12 mouse cellular contexts compared by ENCODE assay signal in the genomic region with DNA sequence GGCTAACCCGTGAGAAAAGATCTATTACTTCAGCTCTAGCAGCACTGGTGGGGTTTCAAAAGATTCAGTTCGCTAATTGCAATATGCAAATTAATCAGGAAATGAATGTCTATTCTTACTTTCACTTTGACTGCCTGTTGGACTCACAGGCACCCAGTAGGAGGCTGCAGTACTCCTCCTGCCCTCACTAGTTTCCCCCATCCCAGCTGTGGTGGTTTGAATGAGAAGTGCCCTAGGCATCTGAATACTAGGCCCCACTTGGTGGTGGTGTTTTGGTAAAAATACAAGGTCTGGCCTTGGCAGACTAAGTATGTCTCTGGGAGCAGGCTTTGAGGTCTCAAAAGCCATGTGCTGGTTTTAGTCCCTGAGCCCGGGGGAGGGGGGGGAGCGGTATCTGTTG.
A peak's percentile ranks its signal among the peaks of the same experiment; 100 is the strongest.
DNase-seq lines count a peak whose midpoint lies in the region; ATAC-seq and TF ChIP-seq lines count a peak whose summit lies in the region.
"Had no signal": no experiment of that assay in that cellular context is flagged by ENCODE, and none has a peak within 500 bp of the region (broad histone marks: within the 10 kb centered on the region; RNA-seq: fewer than 3 reads in every experiment).

No protein-coding gene starts in this region.

- H3K4me1 ChIP-seq in hindbrain, embryonic 11.5 days (replicated peaks; ENCODE audit: control insufficient read depth, insufficient read depth, low read length), result no peaks in the 10 kb centered on the region
- H3K4me1 ChIP-seq in hindbrain, embryonic 13.5 days (replicated peaks), result no peaks in the 10 kb centered on the region
- H3K4me1 ChIP-seq in lung, postnatal 0 days (ENCODE audit: insufficient read depth, low read depth, low read length), result no peaks in the 10 kb centered on the region
- H3K4me1 ChIP-seq: embryonic facial prominence, embryonic 12.5 days; hindbrain, embryonic 15.5 days had no signal

- no peak for TF ChIP-seq CTCF in lung, postnatal 0 days (IDR thresholded peaks at IDR 0.05)

- H3K4me2 ChIP-seq in hindbrain, embryonic 11.5 days (replicated peaks; ENCODE audit: low read depth, low read length), result no peak overlapping the region
- H3K4me2 ChIP-seq in hindbrain, embryonic 13.5 days, result no peak overlapping the region
- no peak overlapping the region for H3K4me2 ChIP-seq in lung, postnatal 0 days (replicated peaks; ENCODE audit: low read depth, low read length)
- H3K4me2 ChIP-seq: embryonic facial prominence, embryonic 12.5 days; hindbrain, embryonic 15.5 days had no signal

- H3K27me3 ChIP-seq in hindbrain, embryonic 11.5 days (ENCODE audit: control insufficient read depth, insufficient read depth, low read length), result no peaks in the 10 kb centered on the region
- no peaks in the 10 kb centered on the region for H3K27me3 ChIP-seq in hindbrain, embryonic 13.5 days
- H3K27me3 ChIP-seq in lung, postnatal 0 days (replicated peaks; ENCODE audit: insufficient read depth, low read length), result no peaks in the 10 kb centered on the region
- H3K27me3 ChIP-seq: embryonic facial prominence, embryonic 12.5 days; hindbrain, embryonic 15.5 days had no signal

- no peak overlapping the region for H3K4me3 ChIP-seq in hindbrain, embryonic 11.5 days (ENCODE audit: low read depth, low read length)
- no peak overlapping the region for H3K4me3 ChIP-seq in hindbrain, embryonic 13.5 days
- H3K4me3 ChIP-seq in lung, postnatal 0 days (ENCODE audit: low read depth, low read length), result no peak overlapping the region
- H3K4me3 ChIP-seq: embryonic facial prominence, embryonic 12.5 days; gastrocnemius, adult 2 months; hindbrain, embryonic 15.5 days had no signal

- no peak for TF ChIP-seq EP300 in lung, postnatal 0 days (IDR thresholded peaks at IDR 0.05)

- peak; percentile 50; the same call in 1 of the 2 replicates for ATAC-seq in hindbrain, embryonic 11.5 days (ENCODE audit: low FRiP score)
- no peak for ATAC-seq in hindbrain, embryonic 13.5 days (ENCODE audit: low FRiP score)
- peak; percentile 100 for ATAC-seq in hematopoietic stem cell, adult 5-6 weeks (replicated peaks in 1 of 2; ENCODE audit: insufficient read depth in 1 of 2, low FRiP score in 2 of 2, low TSS enrichment in 1 of 2, low read depth in 1 of 2, poor library complexity in 2 of 2, severe bottlenecking in 2 of 2)
- no peak for ATAC-seq in lung, postnatal 0 days
- no peak for ATAC-seq in erythroblast, adult 5-6 weeks (replicated peaks; ENCODE audit: low FRiP score, poor library complexity, severe bottlenecking)

- H3K9me3 ChIP-seq in hindbrain, embryonic 11.5 days (ENCODE audit: control insufficient read depth, low read length), result no peaks in the 10 kb centered on the region
- no peaks in the 10 kb centered on the region for H3K9me3 ChIP-seq in hindbrain, embryonic 13.5 days
- no peaks in the 10 kb centered on the region for H3K9me3 ChIP-seq in lung, postnatal 0 days (ENCODE audit: low read length)
- H3K9me3 ChIP-seq: embryonic facial prominence, embryonic 12.5 days; hindbrain, embryonic 15.5 days had no signal

- no peak for DNase-seq in hindbrain, embryonic 11.5 days (ENCODE audit: low spot score)
- peak; percentile 66 for DNase-seq in 416B (ENCODE audit: low read depth)
- peak; percentile 22 for DNase-seq in R1 (ENCODE audit: low read depth, low spot score)
- no peak for DNase-seq in liver
- DNase-seq in lung, postnatal 0 days (ENCODE audit: low spot score), result no peak
- DNase-seq: gastrocnemius, adult 2 months; right cerebral cortex, postnatal 25 days had no signal

- H3K27ac ChIP-seq in hindbrain, embryonic 11.5 days (ENCODE audit: low read depth, low read length), result no peak overlapping the region
- no peak overlapping the region for H3K27ac ChIP-seq in hindbrain, embryonic 13.5 days
- H3K27ac ChIP-seq in lung, postnatal 0 days (ENCODE audit: low read length), result no peak overlapping the region
- H3K27ac ChIP-seq: embryonic facial prominence, embryonic 12.5 days; gastrocnemius, adult 2 months; hindbrain, embryonic 15.5 days had no signal

- no peak overlapping the region for H3K9ac ChIP-seq in hindbrain, embryonic 11.5 days (ENCODE audit: low read depth, low read length)
- H3K9ac ChIP-seq in hindbrain, embryonic 13.5 days, result no peak overlapping the region
- H3K9ac ChIP-seq in lung, postnatal 0 days (replicated peaks; ENCODE audit: low read depth), result no peak overlapping the region
- H3K9ac ChIP-seq: embryonic facial prominence, embryonic 12.5 days; hindbrain, embryonic 15.5 days had no signal

- 74% methylated on average over 4 of the region's 4 CpGs for WGBS in hindbrain, embryonic 11.5 days
- 52% methylated on average over 4 of the region's 4 CpGs for WGBS in hindbrain, embryonic 13.5 days
- WGBS in lung, postnatal 0 days, result 79% methylated on average over 4 of the region's 4 CpGs

- no peaks in the 10 kb centered on the region for H3K36me3 ChIP-seq in hindbrain, embryonic 11.5 days (ENCODE audit: control insufficient read depth, insufficient read depth, low read length)
- no peaks in the 10 kb centered on the region for H3K36me3 ChIP-seq in hindbrain, embryonic 13.5 days
- H3K36me3 ChIP-seq in lung, postnatal 0 days (ENCODE audit: insufficient read depth, low read length), result no peaks in the 10 kb centered on the region
- H3K36me3 ChIP-seq: embryonic facial prominence, embryonic 12.5 days; hindbrain, embryonic 15.5 days had no signal

Comparison
In these comparisons a context has a peak if more than half of its experiments do, and no peak if none do; other contexts are left out.
1. ATAC-seq: peak in hindbrain, embryonic 11.5 days (single experiment) and hematopoietic stem cell, adult 5-6 weeks (2 of 2); none in hindbrain, embryonic 13.5 days (single experiment), lung, postnatal 0 days (single experiment) and erythroblast, adult 5-6 weeks (single experiment).
2. DNase-seq: peak in 416B (single experiment) and R1 (single experiment); none in hindbrain, embryonic 11.5 days (single experiment), liver (single experiment) and lung, postnatal 0 days (single experiment).